Mouse (Mus musculus) heart, adult 2 months (tissue): ENCODE data around the gene Nkapd1. TPM values are rescaled to one million over a fixed set of nuclear protein-coding genes. Genes with fewer than 3 reads are reported as not detected.

Source experiments
- DNase-seq, 2 experiments: peaks; one replicate each; pipeline ENCODE4 v3.0.0; 2021
- H3K27ac ChIP-seq: fragments of 200-600 bp; 2 replicates; pipeline ENCODE4 v1.8.1; 2022
- H3K27me3 ChIP-seq: fragments of 200-500 bp; 2 replicates; pipeline ENCODE4 v1.6.1; 2012; ENCODE audit warnings: mild to moderate bottlenecking, low read length, inconsistent platforms, mixed read lengths; ENCODE audit not compliant: control insufficient read depth, insufficient read depth
- H3K36me3 ChIP-seq: fragments of 200-500 bp; 2 replicates; pipeline ENCODE4 v1.6.1; 2012; ENCODE audit warnings: low read length, inconsistent platforms; ENCODE audit not compliant: control insufficient read depth, insufficient read depth
- H3K4me1 ChIP-seq: fragments of 200-500 bp; 2 replicates; pipeline ENCODE4 v1.6.1; 2011; ENCODE audit warnings: low read length; ENCODE audit not compliant: control insufficient read depth, insufficient read depth
- H3K4me3 ChIP-seq: fragments of 200-600 bp; 2 replicates; pipeline ENCODE4 v1.8.1; 2022
- H3K79me2 ChIP-seq: fragments of 200-500 bp; replicated peaks from 2 replicates; pipeline ENCODE4 v1.6.1; 2012; ENCODE audit warnings: mild to moderate bottlenecking, inconsistent platforms, low read length, moderate library complexity, mixed read lengths; ENCODE audit not compliant: control insufficient read depth, insufficient read depth
- H3K9ac ChIP-seq: fragments of 200-500 bp; 2 replicates; pipeline ENCODE4 v1.6.1; 2012; ENCODE audit warnings: low read depth, mild to moderate bottlenecking, control low read depth, inconsistent platforms, low read length, mixed read lengths
- CTCF ChIP-seq: fragments of 200-600 bp; IDR thresholded peaks from 2 replicates; pipeline ENCODE4 v1.8.1; 2022; ENCODE audit warnings: antibody characterized with exemption, mild to moderate bottlenecking, moderate library complexity
- EP300 ChIP-seq: fragments of 200-500 bp; IDR thresholded peaks from 2 replicates; pipeline ENCODE4 v1.6.1; 2011; ENCODE audit warnings: low read depth, low read length, control low read depth; ENCODE audit not compliant: insufficient read depth
- POLR2A ChIP-seq: fragments of 200-500 bp; IDR thresholded peaks from 2 replicates; pipeline ENCODE4 v1.6.1; 2011; ENCODE audit warnings: mild to moderate bottlenecking, low read depth, low read length, control low read depth; ENCODE audit not compliant: insufficient read depth
- WGBS: fragments of 180-500 bp; shearing (Covaris S2); methylation state at CpG from one replicate; pipeline ENCODE4 v1.1.7; 2018; 5-methylcytosine and 5-hydroxymethylcytosine counted together
- intact Hi-C: fragments of 180-260 bp; cut with DNase I; formaldehyde crosslinking; loops from one replicate; pipeline ENCODE4 v1.15.1; 2025
- polyA plus RNA-seq: library from polyadenylated mRNA; depleted of rRNA; stranded (reverse); fragments of >200 nt; gene quantifications from 2 replicates; pipeline ENCODE4 v1.2.3, GENCODE M21; 2012; rRNA removed
- total RNA-seq, 2 experiments: library from RNA; stranded (reverse); gene quantifications; 2 replicates each; pipeline ENCODE4 v1.2.3; 2021

The Nkapd1 gene
- total and polyA plus RNA-seq, 3 experiments: 3.1 to 13.2 (median 11.9) TPM

DNA sequence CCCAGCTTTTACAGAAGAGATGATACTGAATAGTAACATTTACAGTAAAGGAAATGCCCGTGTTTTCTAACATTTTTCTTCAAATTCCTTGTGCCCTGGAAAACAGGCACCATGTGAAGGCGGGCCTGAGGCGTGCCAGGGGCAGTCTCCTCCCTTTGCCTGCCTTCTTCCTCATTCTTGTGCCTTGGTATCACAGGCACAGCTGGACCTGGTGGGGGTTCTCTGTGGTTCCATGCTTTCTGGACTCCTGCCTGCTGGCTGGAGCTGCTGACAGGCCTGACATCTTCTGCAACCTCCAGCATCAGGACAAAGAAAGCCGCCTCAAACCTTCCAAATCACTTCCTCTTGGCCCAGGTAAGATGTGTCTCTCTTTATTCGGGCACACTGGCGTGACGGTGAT lies 52.1 kb downstream of the Nkapd1 start:
- H3K79me2 ChIP-seq: no peaks in the 10 kb centered on the region
- H3K27me3 ChIP-seq: no peaks in the 10 kb centered on the region
- intact Hi-C loops: no loop called here
- no peaks in the 10 kb centered on the region for H3K4me1 ChIP-seq
- DNase-seq: peak in 1 of 2 experiments; percentile 32
- 59% methylated on average over 7 of the region's 7 CpGs for WGBS
- H3K9ac ChIP-seq: no peak overlapping the region
- H3K36me3 ChIP-seq: no peaks in the 10 kb centered on the region
- no peak overlapping the region for H3K27ac ChIP-seq
- H3K4me3 ChIP-seq: no peak overlapping the region
- TF ChIP-seq POLR2A: no peak
- TF ChIP-seq CTCF: no peak
- TF ChIP-seq EP300: no peak

GRCm38 (mm10) chr9:50561918-50562360 lies 55.3 kb downstream of the Nkapd1 start:
- Histone ChIP-seq H3K79me2 (no peaks in the 10 kb centered on the region), H3K9ac (no peak overlapping the region), H3K4me3 (no peak overlapping the region), H3K27me3 (no peaks in the 10 kb centered on the region), H3K4me1 (no peaks in the 10 kb centered on the region), H3K36me3 (no peaks in the 10 kb centered on the region), H3K27ac (no peak overlapping the region)
- TF ChIP-seq EP300 (no peak), POLR2A (no peak), CTCF (no peak)
- intact Hi-C loops: no loop called here
- no peak for DNase-seq
- 78% methylated on average over 2 of the region's 2 CpGs for WGBS

GRCm38 (mm10) chr9:50561145-50561917 lies 55.9 kb downstream of the Nkapd1 start, which contains the start of gene Tex12:
Gene Tex12, minus strand, starts transcription at chr9:50561325.
- no peaks in the 10 kb centered on the region for H3K27me3 ChIP-seq
- no peak within 1 kb of the TSS for H3K9ac ChIP-seq
- H3K36me3 ChIP-seq: no peaks in the 10 kb centered on the region
- no peak for DNase-seq
- H3K79me2 ChIP-seq: no peaks in the 10 kb centered on the region
- no peak within 1 kb of the TSS for H3K27ac ChIP-seq
- intact Hi-C loops: no loop called here
- H3K4me1 ChIP-seq: no peaks in the 10 kb centered on the region
- 85% methylated on average over 38 of the region's 38 CpGs for WGBS
- no peak for TF ChIP-seq CTCF
- no peak for TF ChIP-seq EP300
- TF ChIP-seq POLR2A: no peak
- H3K4me3 ChIP-seq: no peak within 1 kb of the TSS

Other genes with a start within 250 kb of the Nkapd1 start
- gene Plet1, start 122.9 kb downstream of the Nkapd1 start, total RNA-seq: 1 to 10 TPM in 1 of 2 experiments, under 1 TPM in 1; 0.82 to 2.0 TPM
- 2.5 and 4.0 TPM in 2 replicates for gene Plet1, start 122.9 kb downstream of the Nkapd1 start, polyA plus RNA-seq
- 10 to 100 TPM; 24.8 to 30.2 TPM for gene Pts, start 88.7 kb downstream of the Nkapd1 start, total RNA-seq
- 28.7 and 63.3 TPM in 2 replicates for gene Pts, start 88.7 kb downstream of the Nkapd1 start, polyA plus RNA-seq
- gene Il18, start 62.6 kb downstream of the Nkapd1 start, total RNA-seq: 1 to 10 TPM; 1.0 to 1.2 TPM
- gene Il18, start 62.6 kb downstream of the Nkapd1 start, polyA plus RNA-seq: 0.53 and 1.6 TPM in 2 replicates
- under 1 TPM; 0.39 to 0.50 TPM for gene Bco2, start 62.3 kb downstream of the Nkapd1 start, total RNA-seq
- gene Bco2, start 62.3 kb downstream of the Nkapd1 start, polyA plus RNA-seq: 0.32 and 0.33 TPM in 2 replicates
- gene Tex12, start 56.1 kb downstream of the Nkapd1 start, total RNA-seq: not detected
- gene Tex12, start 56.1 kb downstream of the Nkapd1 start, polyA plus RNA-seq: not detected in 2 replicates
- gene Sdhd, start 13.7 kb downstream of the Nkapd1 start, total RNA-seq: 100 to 1,000 TPM; 593 to 673 TPM
- gene Sdhd, start 13.7 kb downstream of the Nkapd1 start, polyA plus RNA-seq: 722 and 984 TPM in 2 replicates
- 100 to 1,000 TPM; 251 to 294 TPM for gene Timm8b, start 13.6 kb downstream of the Nkapd1 start, total RNA-seq
- gene Timm8b, start 13.6 kb downstream of the Nkapd1 start, polyA plus RNA-seq: 289 and 341 TPM in 2 replicates
- under 1 TPM in 1 of 2 experiments, not detected in 1; 0.31 TPM for gene Pih1d2, start 143 bp downstream of the Nkapd1 start, total RNA-seq
- 0.50 and 0.66 TPM in 2 replicates for gene Pih1d2, start 143 bp downstream of the Nkapd1 start, polyA plus RNA-seq
- 100 to 1,000 TPM; 364 to 415 TPM for gene Dlat, start 42.3 kb upstream of the Nkapd1 start, total RNA-seq
- gene Dlat, start 42.3 kb upstream of the Nkapd1 start, polyA plus RNA-seq: 175 and 243 TPM in 2 replicates
- gene Dixdc1, start 122.1 kb upstream of the Nkapd1 start, total RNA-seq: 1 to 10 TPM; 3.4 to 5.4 TPM
- 2.6 and 4.9 TPM in 2 replicates for gene Dixdc1, start 122.1 kb upstream of the Nkapd1 start, polyA plus RNA-seq
- gene 2310030G06Rik, start 129.1 kb upstream of the Nkapd1 start, total RNA-seq: 1 to 10 TPM; 2.9 to 4.3 TPM
- gene 2310030G06Rik, start 129.1 kb upstream of the Nkapd1 start, polyA plus RNA-seq: 5.6 and 7.4 TPM in 2 replicates
- 1,000 to 10,000 TPM; 2,783 to 3,339 TPM for gene Cryab, start 133.9 kb upstream of the Nkapd1 start, total RNA-seq
- gene Cryab, start 133.9 kb upstream of the Nkapd1 start, polyA plus RNA-seq: 3,110 and 4,349 TPM in 2 replicates
- 100 to 1,000 TPM; 131 to 139 TPM for gene Hspb2, start 134.9 kb upstream of the Nkapd1 start, total RNA-seq
- gene Hspb2, start 134.9 kb upstream of the Nkapd1 start, polyA plus RNA-seq: 201 and 224 TPM in 2 replicates
- gene Fdxacb1, start 150.8 kb upstream of the Nkapd1 start, total RNA-seq: 1 to 10 TPM; 4.7 to 5.1 TPM
- 3.4 and 5.2 TPM in 2 replicates for gene Fdxacb1, start 150.8 kb upstream of the Nkapd1 start, polyA plus RNA-seq
- 1 to 10 TPM; 9.6 to 9.9 TPM for gene Alg9, start 157.6 kb upstream of the Nkapd1 start, total RNA-seq
- 13.4 and 19.9 TPM in 2 replicates for gene Alg9, start 157.6 kb upstream of the Nkapd1 start, polyA plus RNA-seq
- gene 1110032A03Rik, start 158.1 kb upstream of the Nkapd1 start, total RNA-seq: 10 to 100 TPM; 11.8 to 12.1 TPM
- gene 1110032A03Rik, start 158.1 kb upstream of the Nkapd1 start, polyA plus RNA-seq: 34.5 and 39.0 TPM in 2 replicates
- gene Ppp2r1b, start 227.8 kb upstream of the Nkapd1 start, total RNA-seq: 10 to 100 TPM; 10.3 to 10.8 TPM
- 5.4 and 7.1 TPM in 2 replicates for gene Ppp2r1b, start 227.8 kb upstream of the Nkapd1 start, polyA plus RNA-seq